Mouse (Mus musculus): ENCODE data around the gene Olfr1221.
"Not testable (repeated sequence)": the region's sequence is repeated elsewhere in the genome, so short reads cannot be mapped to it uniquely, and the experiment has no call there.

Olfr1221 gene

GRCm38 (mm10) chr2:89117183-89117582 lies at the start of gene Olfr1221:
Olfr1221 (minus strand) TSS chr2:89117283.
- DNase-seq, result no peak

GRCm38 (mm10) chr2:89164711-89165110 lies 47.6 kb upstream of the Olfr1221 start:
- not testable (repeated sequence) for DNase-seq

- DNase-seq, result not testable (repeated sequence)
Measured at GRCm38 (mm10) chr2:89163991-89164390, 46.9 kb upstream of the Olfr1221 start, which contains the start of gene Olfr1224-ps1. Olfr1224-ps1 (minus strand) TSS chr2:89164091.

- no peak for DNase-seq
Measured at GRCm38 (mm10) chr2:89151460-89151859, 34.4 kb upstream of the Olfr1221 start, which contains the start of gene Olfr1223. Olfr1223 (minus strand) TSS chr2:89151560.

GRCm38 (mm10) chr2:89132954-89133353 lies 15.9 kb upstream of the Olfr1221 start, which contains the start of gene Olfr1222:
Olfr1222 (minus strand) TSS chr2:89133054.
- no peak for DNase-seq

GRCm38 (mm10) chr2:89106735-89107134 lies 10.3 kb downstream of the Olfr1221 start, which contains the start of gene Olfr1220:
Olfr1220 (minus strand) TSS chr2:89106835.
- DNase-seq, result no peak

- no peak for DNase-seq
Measured at GRCm38 (mm10) chr2:89105651-89106050, 11.4 kb downstream of the Olfr1221 start.

- DNase-seq, result no peak
Measured at GRCm38 (mm10) chr2:89093848-89094247, 23.2 kb downstream of the Olfr1221 start.

GRCm38 (mm10) chr2:89083413-89083812 lies 33.7 kb downstream of the Olfr1221 start, which contains the start of gene Olfr1219:
Olfr1219 (minus strand) TSS chr2:89083513.
- no peak for DNase-seq

- no peak for DNase-seq
Measured at GRCm38 (mm10) chr2:89081487-89081886, 35.6 kb downstream of the Olfr1221 start.

GRCm38 (mm10) chr2:89061087-89061486 lies 56.0 kb downstream of the Olfr1221 start, which contains the start of gene Olfr1218:
Olfr1218 (minus strand) TSS chr2:89061187.
- DNase-seq, result no peak

All from kidney, postnatal 10 days (tissue).